Mouse (Mus musculus) erythroblast, embryonic 14.5 days (primary cell): ENCODE results near the gene Olfr368.

Experiments
- GATA1 ChIP-seq: IDR thresholded peaks from 2 replicates; pipeline ENCODE4 v1.6.1; 2012; ENCODE audit warnings: low read length, inconsistent platforms, mixed read lengths
- TAL1 ChIP-seq: IDR thresholded peaks from 3 replicates; pipeline ENCODE4 v1.6.1; 2012; ENCODE audit warnings: low read length, inconsistent platforms, mixed read lengths

DNA sequence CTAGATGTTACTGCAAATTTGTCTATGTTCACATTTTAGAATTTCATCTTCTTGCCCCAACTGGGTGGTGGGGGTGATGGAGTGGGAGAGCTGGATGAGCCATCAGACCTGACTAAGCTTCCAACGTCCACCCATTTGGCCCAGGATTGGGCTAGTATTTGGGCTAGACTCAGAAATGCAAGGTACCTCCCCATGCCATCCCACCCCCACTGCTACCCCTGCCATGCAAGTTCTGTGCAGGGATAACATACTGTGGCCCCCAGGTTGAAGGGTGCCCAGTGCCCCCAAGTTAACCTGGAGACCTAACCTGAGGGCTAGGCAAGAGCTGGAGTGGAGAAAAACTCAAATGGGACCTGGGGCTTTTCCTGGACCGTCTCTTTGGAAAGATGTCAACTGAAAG, 33.6 kb downstream of the Olfr368 start:
- no peak for TF ChIP-seq GATA1
- TF ChIP-seq TAL1 = no peak
